In genomic region chr16:31924368-31924767, GRCm38 (mm10) we compare ENCODE assay signal across 32 mouse cellular contexts. TPM values are rescaled to one million over a fixed set of nuclear protein-coding genes. Genes with fewer than 3 reads are reported as not detected.
"Had no signal": no experiment of that assay in that cellular context is flagged by ENCODE, and none has a peak within 500 bp of the region (broad histone marks: within the 10 kb centered on the region; RNA-seq: fewer than 3 reads in every experiment).

No protein-coding gene starts in this region.

- H3K27me3 ChIP-seq: limb, embryonic 12.5 days; limb, embryonic 13.5 days; limb, embryonic 15.5 days; liver, embryonic 13.5 days; liver, embryonic 15.5 days; lung, embryonic 15.5 days; midbrain, embryonic 12.5 days; midbrain, embryonic 15.5 days; neural tube, embryonic 12.5 days had no signal

- DNase-seq: left cerebral cortex, postnatal 4 days; liver; liver, embryonic 13.5 days; liver, postnatal 0 days; lung, adult 18-20 months; lung, adult 2 months; lung, embryonic 14.5 days; lung, postnatal 14 days; lung, postnatal 36 days; lung, postnatal 4 days; midbrain, embryonic 14.5 days had no signal

- ATAC-seq: liver, embryonic 12.5 days; liver, postnatal 0 days; lung, postnatal 0 days; midbrain, embryonic 15.5 days; midbrain, embryonic 16.5 days had no signal

- H3K4me3 ChIP-seq: left cerebral cortex, adult 2 months; limb, embryonic 10.5 days; limb, embryonic 12.5 days; limb, embryonic 13.5 days; limb, embryonic 15.5 days; liver, embryonic 12.5 days; liver, embryonic 13.5 days; liver, embryonic 15.5 days; lung, embryonic 15.5 days; megakaryocyte, embryonic 14.5 days; midbrain, embryonic 10.5 days; midbrain, embryonic 12.5 days; midbrain, embryonic 15.5 days; myocyte; neural tube, embryonic 12.5 days had no signal

- H3K9ac ChIP-seq: limb, embryonic 12.5 days; limb, embryonic 13.5 days; limb, embryonic 15.5 days; liver, embryonic 12.5 days; liver, embryonic 13.5 days; liver, embryonic 14.5 days; liver, embryonic 15.5 days; liver, postnatal 0 days; lung, embryonic 14.5 days; lung, embryonic 15.5 days; midbrain, embryonic 12.5 days; midbrain, embryonic 15.5 days; neural tube, embryonic 12.5 days had no signal

- H3K27ac ChIP-seq: left cerebral cortex, adult 2 months; limb, embryonic 10.5 days; limb, embryonic 12.5 days; limb, embryonic 13.5 days; limb, embryonic 15.5 days; liver, embryonic 12.5 days; liver, embryonic 13.5 days; liver, embryonic 14.5 days; liver, embryonic 15.5 days; lung, embryonic 15.5 days; macrophage; midbrain, embryonic 10.5 days; midbrain, embryonic 12.5 days; midbrain, embryonic 15.5 days; neural tube, embryonic 12.5 days had no signal

- H3K4me1 ChIP-seq: limb, embryonic 12.5 days; limb, embryonic 13.5 days; limb, embryonic 15.5 days; liver, embryonic 12.5 days; liver, embryonic 13.5 days; liver, embryonic 15.5 days; lung, embryonic 15.5 days; megakaryocyte, embryonic 14.5 days; midbrain, embryonic 10.5 days; midbrain, embryonic 12.5 days; midbrain, embryonic 15.5 days; neural tube, embryonic 12.5 days had no signal

- H3K4me2 ChIP-seq: limb, embryonic 12.5 days; limb, embryonic 13.5 days; limb, embryonic 15.5 days; liver, embryonic 11.5 days; liver, embryonic 12.5 days; liver, embryonic 13.5 days; liver, embryonic 15.5 days; lung, embryonic 14.5 days; lung, embryonic 15.5 days; midbrain, embryonic 12.5 days; midbrain, embryonic 15.5 days; neural tube, embryonic 12.5 days had no signal

- H3K36me3 ChIP-seq: limb, embryonic 10.5 days; limb, embryonic 12.5 days; limb, embryonic 13.5 days; limb, embryonic 15.5 days; liver, embryonic 12.5 days; liver, embryonic 13.5 days; liver, embryonic 15.5 days; lung, embryonic 15.5 days; midbrain, embryonic 10.5 days; midbrain, embryonic 12.5 days; midbrain, embryonic 15.5 days; neural tube, embryonic 12.5 days had no signal

- H3K9me3 ChIP-seq: limb, embryonic 10.5 days; limb, embryonic 12.5 days; limb, embryonic 13.5 days; limb, embryonic 15.5 days; liver, embryonic 12.5 days; liver, embryonic 13.5 days; liver, embryonic 15.5 days; lung, embryonic 15.5 days; midbrain, embryonic 10.5 days; midbrain, embryonic 12.5 days; midbrain, embryonic 15.5 days; neural tube, embryonic 12.5 days had no signal

RNA-seq across cellular contexts. Expression of gene Meltf, which starts 45.8 kb away (rescaled TPM):
- polyA plus RNA-seq: liver, adult 2 months; lung, postnatal 0 days; macrophage; myocyte; neural tube, embryonic 11.5 days had no signal
